Mouse (Mus musculus) C2C12 (cell line): ENCODE measurements at regions not wholly inside any gene's neighbourhood (a gene's known extent, or its start where the extent isn't known, plus 50 kb on each side); places are given as distances from the start of the nearest gene placed in this dataset.

ENCODE experiments used
- H3K27me3 ChIP-seq: one replicate; pipeline ENCODE4 v1.6.1; 2011; ENCODE audit not compliant: control insufficient read depth, insufficient read depth, insufficient read length
- H3K36me3 ChIP-seq: one replicate; pipeline ENCODE4 v1.6.1; 2011; ENCODE audit not compliant: control insufficient read depth, insufficient read depth
- H3K4me3 ChIP-seq: one replicate; pipeline ENCODE4 v1.5.1; 2011; ENCODE audit warnings: mild to moderate bottlenecking, control low read depth; ENCODE audit not compliant: poor library complexity, insufficient read depth, severe bottlenecking
- H3K79me2 ChIP-seq: one replicate; pipeline ENCODE4 v1.6.1; 2011; ENCODE audit not compliant: control insufficient read depth, insufficient read depth
- H3K79me3 ChIP-seq: one replicate; pipeline ENCODE4 v1.6.1; 2011; ENCODE audit warnings: low read depth, control low read depth
- H3ac ChIP-seq: one replicate; pipeline ENCODE3; 2011; ENCODE audit warnings: low read depth; ENCODE audit not compliant: control insufficient read depth, insufficient read length
- CEBPB ChIP-seq: IDR thresholded peaks from one replicate; pipeline ENCODE4 v1.6.1; 2011; ENCODE audit warnings: low read depth, mild to moderate bottlenecking, control low read depth, moderate library complexity
- CTCF ChIP-seq: IDR thresholded peaks from one replicate; pipeline ENCODE4 v1.5.1; 2011; ENCODE audit not compliant: control insufficient read depth, insufficient read depth, insufficient read length
- FOSL1 ChIP-seq: IDR thresholded peaks from one replicate; pipeline ENCODE4 v1.8.0; 2011; ENCODE audit warnings: mild to moderate bottlenecking, low read length; ENCODE audit not compliant: poor library complexity, insufficient read depth, severe bottlenecking
- MAX ChIP-seq: IDR thresholded peaks from one replicate; pipeline ENCODE4 v1.6.1; 2011; ENCODE audit warnings: mild to moderate bottlenecking, control low read depth
- MYOD1 ChIP-seq: IDR thresholded peaks from one replicate; pipeline ENCODE4 v1.6.1; 2011; ENCODE audit warnings: low read depth; ENCODE audit not compliant: control insufficient read depth, insufficient read length
- MYOG ChIP-seq: IDR thresholded peaks from one replicate; pipeline ENCODE4 v1.6.1; 2011; ENCODE audit not compliant: control insufficient read depth, insufficient read length; ENCODE audit errors: extremely low read depth
- USF1 ChIP-seq: IDR thresholded peaks from one replicate; pipeline ENCODE4 v1.6.1; 2011; ENCODE audit warnings: low read depth, mild to moderate bottlenecking, control low read depth, moderate library complexity

DNA sequence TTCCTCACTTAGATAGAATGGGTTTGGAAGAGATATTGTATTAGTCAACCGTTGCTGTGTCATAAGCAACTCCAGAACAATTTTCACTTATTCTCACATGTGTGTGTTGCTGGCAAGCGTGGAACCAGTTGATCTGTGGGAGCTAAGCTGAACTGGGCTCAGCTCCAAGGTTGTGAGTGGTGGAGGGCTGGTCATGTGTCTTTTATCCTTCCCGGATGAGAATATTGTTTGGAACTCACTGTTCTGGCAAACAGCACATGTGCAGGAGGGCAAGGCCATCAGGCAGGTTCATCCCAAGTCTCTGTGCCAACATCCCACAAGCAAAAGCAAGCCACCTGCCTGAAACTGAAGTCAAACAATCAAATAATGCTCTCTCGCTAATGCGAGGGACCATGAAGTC lies 656.8 kb downstream of the Diaph3 start:
- H3K4me3 ChIP-seq: no peak overlapping the region
- no peak overlapping the region for H3ac ChIP-seq
- no peaks in the 10 kb centered on the region for H3K27me3 ChIP-seq
- no peak for TF ChIP-seq CEBPB
- TF ChIP-seq FOSL1: no peak
- H3K79me2 ChIP-seq: no peaks in the 10 kb centered on the region
- H3K36me3 ChIP-seq: no peaks in the 10 kb centered on the region
- no peaks in the 10 kb centered on the region for H3K79me3 ChIP-seq

DNA sequence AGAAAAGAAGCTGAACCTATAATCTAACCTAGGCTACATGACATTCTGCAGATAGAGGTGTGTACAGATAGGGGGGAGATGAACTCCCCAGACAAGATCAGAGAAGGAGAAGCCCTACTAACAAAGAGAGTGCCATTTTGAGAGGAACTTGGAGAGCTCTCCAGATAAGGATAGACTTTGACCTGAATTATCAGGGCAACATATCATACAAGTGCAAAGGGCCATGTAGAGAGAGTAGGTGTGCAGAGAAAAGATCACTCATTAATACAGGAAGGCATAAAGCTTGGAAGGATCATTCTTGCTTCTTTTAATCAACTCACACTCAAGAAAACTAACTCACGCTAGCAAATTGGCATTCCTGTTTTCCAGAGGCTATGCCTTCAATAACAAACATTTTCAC lies 667.4 kb downstream of the Diaph3 start:
- Histone ChIP-seq H3ac (no peak overlapping the region), H3K79me2 (no peaks in the 10 kb centered on the region), H3K79me3 (no peaks in the 10 kb centered on the region), H3K27me3 (no peaks in the 10 kb centered on the region), H3K4me3 (no peak overlapping the region), H3K36me3 (no peaks in the 10 kb centered on the region)
- TF ChIP-seq CTCF: no peak
- TF ChIP-seq MYOG: no peak
- no peak for TF ChIP-seq FOSL1
- TF ChIP-seq CEBPB: no peak
- TF ChIP-seq USF1: no peak
- no peak for TF ChIP-seq MYOD1
- no peak for TF ChIP-seq MAX

DNA sequence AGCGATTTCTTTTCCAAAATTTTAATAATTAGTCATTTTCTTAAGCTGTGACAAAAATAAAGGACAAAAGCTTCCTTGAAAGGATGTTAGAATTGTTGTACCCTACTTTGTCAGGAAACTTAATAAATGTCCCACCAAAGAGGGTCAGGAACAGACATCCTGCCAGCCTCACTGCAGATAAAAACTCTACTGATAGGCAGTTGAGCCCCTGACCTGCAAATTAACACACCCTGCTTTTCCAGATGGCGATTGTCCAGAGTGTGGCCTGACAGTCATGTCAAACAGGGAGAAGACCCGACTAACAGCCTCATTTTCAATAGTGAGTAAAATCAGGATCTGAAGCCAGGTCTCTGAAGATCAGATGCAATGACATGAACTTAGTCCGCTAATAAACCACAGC lies 670.6 kb downstream of the Diaph3 start:
- Histone ChIP-seq H3K79me3 (no peaks in the 10 kb centered on the region), H3K4me3 (no peak overlapping the region), H3K36me3 (no peaks in the 10 kb centered on the region), H3ac (no peak overlapping the region), H3K79me2 (no peaks in the 10 kb centered on the region), H3K27me3 (no peaks in the 10 kb centered on the region)
- no peak for TF ChIP-seq USF1
- no peak for TF ChIP-seq CTCF
- no peak for TF ChIP-seq MAX
- no peak for TF ChIP-seq CEBPB
- TF ChIP-seq FOSL1: no peak
- TF ChIP-seq MYOD1: no peak
- no peak for TF ChIP-seq MYOG

DNA sequence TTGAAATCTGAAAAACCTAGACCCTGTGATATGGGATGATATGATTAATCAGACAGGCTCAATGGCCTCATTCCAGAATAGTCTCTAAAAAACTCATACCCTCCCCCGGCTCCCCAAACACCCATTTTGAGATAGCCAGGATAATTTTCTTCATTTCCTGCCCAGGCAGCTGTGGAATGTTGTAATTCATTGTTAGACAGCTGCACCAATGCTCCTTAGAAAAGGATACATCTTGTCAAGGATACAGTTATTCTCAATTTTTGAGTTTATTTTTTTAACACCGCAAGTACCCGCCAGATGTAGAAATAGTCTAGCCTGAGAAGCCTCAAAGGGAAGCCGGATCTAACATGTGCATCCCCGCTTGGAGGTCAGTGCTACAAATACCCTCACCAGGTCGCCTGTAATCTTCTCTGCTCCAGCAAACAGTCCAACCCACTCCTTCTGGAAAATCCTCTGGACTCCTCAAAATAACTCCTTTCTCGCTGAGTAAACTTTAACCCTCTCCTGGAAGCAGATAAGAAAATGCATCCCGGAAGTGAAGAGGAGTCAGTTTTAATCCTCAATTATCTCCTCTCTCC lies 673.1 kb downstream of the Diaph3 start:
- no peak overlapping the region for H3K4me3 ChIP-seq
- no peaks in the 10 kb centered on the region for H3K79me3 ChIP-seq
- H3ac ChIP-seq: no peak overlapping the region
- no peaks in the 10 kb centered on the region for H3K27me3 ChIP-seq
- TF ChIP-seq CEBPB: no peak
- peak; percentile 77 for TF ChIP-seq MYOD1
- H3K36me3 ChIP-seq: no peaks in the 10 kb centered on the region
- no peaks in the 10 kb centered on the region for H3K79me2 ChIP-seq

DNA sequence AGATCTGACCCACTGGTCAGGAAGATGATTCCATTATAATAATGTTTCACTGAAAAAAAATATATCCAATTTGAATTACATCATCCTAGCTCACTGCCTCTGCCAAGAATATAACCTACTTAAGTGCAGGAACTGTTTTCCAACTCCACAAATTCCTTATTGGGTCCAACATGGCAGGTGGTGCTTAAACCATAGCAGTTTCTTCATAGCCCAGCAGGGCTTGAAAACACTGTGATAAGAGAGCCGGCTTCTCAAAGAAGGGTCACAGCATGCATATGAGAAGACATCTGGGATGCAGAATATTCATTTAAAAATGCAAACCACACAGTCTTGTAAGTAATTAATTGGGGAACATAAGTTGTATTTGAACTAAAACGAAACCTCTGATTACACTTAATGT lies 677.6 kb downstream of the Diaph3 start:
- Histone ChIP-seq H3K79me3 (no peaks in the 10 kb centered on the region), H3ac (no peak overlapping the region), H3K36me3 (no peaks in the 10 kb centered on the region), H3K79me2 (no peaks in the 10 kb centered on the region), H3K4me3 (no peak overlapping the region), H3K27me3 (no peaks in the 10 kb centered on the region)
- TF ChIP-seq MYOG (no peak), USF1 (no peak), CEBPB (no peak), MAX (no peak), CTCF (no peak), FOSL1 (no peak)

DNA sequence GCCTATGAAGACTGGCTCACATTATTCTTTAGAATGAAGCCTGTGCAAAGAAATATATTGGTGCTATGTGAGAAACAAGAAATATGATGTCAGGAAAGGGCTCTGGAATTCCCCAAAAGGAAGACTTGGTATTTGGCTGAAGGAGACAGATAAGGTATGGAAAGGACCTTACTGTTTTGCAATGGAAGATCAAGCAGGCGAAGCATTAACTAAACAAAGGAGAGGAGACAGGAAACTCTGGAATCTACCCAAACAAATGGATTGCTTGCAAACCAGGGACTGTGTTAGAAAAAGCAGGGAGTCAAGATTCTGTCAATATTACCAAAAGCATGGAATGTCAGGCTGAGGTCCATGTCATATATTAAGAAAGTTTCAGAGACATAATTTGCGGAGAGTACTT lies 687.9 kb downstream of the Diaph3 start:
- Histone ChIP-seq H3K36me3 (no peaks in the 10 kb centered on the region), H3K27me3 (no peaks in the 10 kb centered on the region), H3ac (no peak overlapping the region), H3K79me3 (no peaks in the 10 kb centered on the region), H3K79me2 (no peaks in the 10 kb centered on the region), H3K4me3 (no peak overlapping the region)
- no peak for TF ChIP-seq MYOD1
- TF ChIP-seq MAX: no peak
- no peak for TF ChIP-seq CEBPB
- no peak for TF ChIP-seq USF1
- TF ChIP-seq CTCF: no peak
- TF ChIP-seq FOSL1: no peak
- no peak for TF ChIP-seq MYOG
